Mouse (Mus musculus) heart, embryonic 15.5 days (tissue): ENCODE measurements around the gene Adcy10. TPM values are rescaled to one million over a fixed set of nuclear protein-coding genes. Genes with fewer than 3 reads are reported as not detected.

Experiments used
- ATAC-seq: fragments of 200-750 bp; cut with Nextera tagmentation; replicated peaks from 2 replicates; pipeline ENCODE4 v1.8.0; 2017; ENCODE audit warnings: low read depth, moderate TSS enrichment; ENCODE audit not compliant: insufficient number of reproducible peaks, insufficient read depth, low FRiP score
- H3K27ac ChIP-seq: fragments of 300-500 bp; sonication (generic); 2 replicates; pipeline ENCODE4 v1.5.1; 2015; ENCODE audit warnings: mild to moderate bottlenecking, inconsistent platforms
- H3K27me3 ChIP-seq: fragments of 300-500 bp; sonication (generic); 2 replicates; pipeline ENCODE4 v1.6.1; 2015; ENCODE audit warnings: inconsistent platforms
- H3K36me3 ChIP-seq: fragments of 300-500 bp; sonication (generic); 2 replicates; pipeline ENCODE4 v1.6.1; 2015; ENCODE audit warnings: mild to moderate bottlenecking, inconsistent platforms
- H3K4me1 ChIP-seq: fragments of 300-500 bp; sonication (generic); replicated peaks from 2 replicates; pipeline ENCODE4 v1.6.1; 2015; ENCODE audit warnings: inconsistent platforms
- H3K4me2 ChIP-seq: fragments of 300-500 bp; sonication (generic); 2 replicates; pipeline ENCODE4 v1.6.1; 2015; ENCODE audit warnings: inconsistent platforms, mild to moderate bottlenecking, moderate library complexity
- H3K4me3 ChIP-seq: fragments of 300-500 bp; sonication (generic); 2 replicates; pipeline ENCODE4 v1.5.1; 2015; ENCODE audit warnings: mild to moderate bottlenecking, inconsistent platforms
- H3K9ac ChIP-seq: fragments of 300-500 bp; sonication (generic); 2 replicates; pipeline ENCODE4 v1.6.1; 2015; ENCODE audit warnings: mild to moderate bottlenecking, inconsistent platforms
- H3K9me3 ChIP-seq: fragments of 300-500 bp; sonication (generic); replicated peaks from 2 replicates; pipeline ENCODE4 v1.6.1; 2016; ENCODE audit warnings: inconsistent platforms
- WGBS: fragments of 180-500 bp; shearing (Covaris S2); methylation state at CpG from one replicate; pipeline ENCODE4 v1.1.7; 2015; ENCODE audit warnings: mixed read lengths; 5-methylcytosine and 5-hydroxymethylcytosine counted together
- polyA plus RNA-seq: library from polyadenylated mRNA; unstranded; fragments of >200 nt; fragmentation: Nextera tagmentation; extraction: Ambion mirVana; gene quantifications from 2 replicates; pipeline ENCODE4 v1.2.1, GENCODE M21; 2015

Adcy10 gene
- polyA plus RNA-seq, 1 experiment from 2014 or later, result not detected

DNA sequence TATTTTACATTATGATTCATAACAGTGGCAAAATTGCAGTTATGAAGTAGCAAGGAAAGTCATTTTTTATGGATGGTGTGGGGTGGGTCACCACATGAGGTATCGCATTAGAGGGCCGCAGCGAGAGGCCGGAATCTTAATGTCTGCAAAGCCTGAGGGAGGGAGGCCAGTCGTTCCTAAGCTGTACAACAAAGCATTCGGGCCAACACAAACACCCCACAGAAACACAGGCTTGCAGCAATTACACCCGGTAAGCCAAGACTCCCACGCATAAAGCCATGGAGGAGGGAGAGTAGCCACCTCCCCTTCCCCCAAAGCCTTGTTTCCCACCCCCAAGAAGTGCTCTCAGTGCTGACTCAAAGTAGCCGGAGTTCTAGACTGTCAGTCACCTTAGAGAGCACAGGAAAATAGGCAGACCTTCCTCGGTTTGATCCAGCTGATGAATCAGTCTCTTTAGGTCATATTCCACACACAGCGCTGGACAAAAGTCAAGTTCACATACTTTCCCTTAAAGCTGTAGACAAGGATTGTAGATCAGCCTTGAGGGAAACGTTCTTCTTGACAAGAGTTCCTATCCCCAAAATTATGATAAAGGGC, 51.2 kb downstream of the Adcy10 start:
- H3K27me3 ChIP-seq, result no peaks in the 10 kb centered on the region

GRCm38 (mm10) chr1:165537241-165537807, 52.3 kb downstream of the Adcy10 start:
- no peaks in the 10 kb centered on the region; the same call in 1 of the 2 replicates for H3K4me1 ChIP-seq
- WGBS, result 56% methylated on average over 5 of the region's 5 CpGs
- no peaks in the 10 kb centered on the region for H3K9me3 ChIP-seq
- no peak for ATAC-seq
- H3K27ac ChIP-seq, result no peak overlapping the region
- H3K4me2 ChIP-seq, result no peak overlapping the region
- no peak overlapping the region for H3K9ac ChIP-seq
- H3K4me3 ChIP-seq, result no peak overlapping the region
- no peaks in the 10 kb centered on the region for H3K36me3 ChIP-seq
- H3K27me3 ChIP-seq, result no peaks in the 10 kb centered on the region

More for the DNA sequence above, 51.2 kb downstream of the Adcy10 start:
- H3K4me2 ChIP-seq, result no peak overlapping the region
- no peaks in the 10 kb centered on the region; the same call in 1 of the 2 replicates for H3K4me1 ChIP-seq
- no peak overlapping the region for H3K27ac ChIP-seq
- no peak overlapping the region for H3K9ac ChIP-seq
- no peaks in the 10 kb centered on the region for H3K9me3 ChIP-seq
- no peak for ATAC-seq
- no peaks in the 10 kb centered on the region for H3K36me3 ChIP-seq
- 58% methylated on average over 12 of the region's 12 CpGs for WGBS
- no peak overlapping the region for H3K4me3 ChIP-seq

DNA sequence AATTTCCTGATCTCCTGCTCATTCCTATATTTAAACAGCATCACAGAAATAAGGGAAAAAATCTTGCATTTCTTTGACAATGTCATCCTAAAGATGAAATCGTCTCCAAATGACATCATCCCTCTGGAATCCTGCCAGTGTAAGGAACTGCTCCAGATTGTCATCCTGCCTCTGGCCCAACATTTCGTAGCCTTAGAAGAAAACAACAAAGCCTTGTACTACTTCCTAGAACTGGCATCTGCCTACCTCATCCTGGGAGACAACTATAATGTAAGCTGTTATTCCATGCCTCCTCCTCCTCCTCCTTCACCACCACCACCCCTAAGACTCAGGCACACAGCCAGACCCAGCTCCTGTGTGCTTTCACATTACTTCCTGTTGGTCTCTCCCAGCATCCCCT, 71.7 kb downstream of the Adcy10 start:
- Histone ChIP-seq H3K36me3 (no peaks in the 10 kb centered on the region), H3K27me3 (no peaks in the 10 kb centered on the region), H3K4me3 (no peak overlapping the region), H3K4me1 (no peaks in the 10 kb centered on the region), H3K4me2 (no peak overlapping the region), H3K27ac (no peak overlapping the region), H3K9ac (no peak overlapping the region), H3K9me3 (no peaks in the 10 kb centered on the region)
- ATAC-seq, result no peak
- 34% methylated on average over 2 of the region's 2 CpGs for WGBS

GRCm38 (mm10) chr1:165559073-165559472, 74.1 kb downstream of the Adcy10 start:
- Histone ChIP-seq H3K9ac (no peak overlapping the region), H3K4me2 (no peak overlapping the region), H3K9me3 (no peaks in the 10 kb centered on the region), H3K27me3 (no peaks in the 10 kb centered on the region), H3K27ac (no peak overlapping the region), H3K4me3 (no peak overlapping the region), H3K36me3 (no peaks in the 10 kb centered on the region), H3K4me1 (no peaks in the 10 kb centered on the region)
- ATAC-seq, result no peak
- WGBS, result 76% methylated on average over 9 of the region's 9 CpGs

- no peaks in the 10 kb centered on the region for H3K9me3 ChIP-seq
- no peak overlapping the region for H3K27ac ChIP-seq
- H3K9ac ChIP-seq, result no peak overlapping the region
- H3K36me3 ChIP-seq, result no peaks in the 10 kb centered on the region
- no peak for ATAC-seq
- 84% methylated on average over 4 of the region's 4 CpGs for WGBS
- no peak overlapping the region for H3K4me3 ChIP-seq
- no peak overlapping the region for H3K4me2 ChIP-seq
- H3K27me3 ChIP-seq, result no peaks in the 10 kb centered on the region
- H3K4me1 ChIP-seq, result no peaks in the 10 kb centered on the region
Measured at GRCm38 (mm10) chr1:165565283-165565682, 80.3 kb downstream of the Adcy10 start.

- Histone ChIP-seq H3K9me3 (no peaks in the 10 kb centered on the region), H3K4me2 (no peak overlapping the region), H3K36me3 (no peaks in the 10 kb centered on the region), H3K4me3 (no peak overlapping the region), H3K27me3 (no peaks in the 10 kb centered on the region), H3K4me1 (no peaks in the 10 kb centered on the region), H3K27ac (no peak overlapping the region), H3K9ac (no peak overlapping the region)
- no peak for ATAC-seq
- WGBS, result 57% methylated on average over 7 of the region's 7 CpGs
Measured at GRCm38 (mm10) chr1:165567466-165567865, 82.5 kb downstream of the Adcy10 start.

DNA sequence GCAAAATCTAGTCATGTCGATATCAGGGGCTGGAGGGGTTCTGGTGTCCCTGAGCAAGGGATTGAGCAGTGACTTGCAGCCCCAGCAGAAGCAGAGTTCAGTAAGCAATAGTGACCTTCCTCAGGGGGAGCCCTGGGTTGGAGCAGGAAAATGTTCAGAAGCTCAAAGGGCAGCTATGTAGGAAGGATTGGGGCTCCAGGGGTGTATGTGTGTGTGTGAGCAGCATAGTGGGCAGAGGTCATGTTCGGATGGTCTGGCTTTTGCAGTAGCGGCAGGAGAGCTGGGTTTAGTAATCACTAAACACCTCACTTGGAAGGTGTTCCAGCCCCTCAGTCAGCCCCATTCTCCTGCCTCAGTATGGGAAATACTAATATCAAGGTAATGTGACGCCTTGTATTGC, 91.0 kb downstream of the Adcy10 start:
- Histone ChIP-seq H3K27me3 (no peaks in the 10 kb centered on the region), H3K27ac (no peak overlapping the region), H3K4me3 (no peak overlapping the region), H3K9ac (no peak overlapping the region), H3K36me3 (no peaks in the 10 kb centered on the region), H3K4me1 (no peaks in the 10 kb centered on the region), H3K4me2 (no peak overlapping the region), H3K9me3 (no peaks in the 10 kb centered on the region)
- WGBS, result 73% methylated on average over 4 of the region's 4 CpGs
- no peak for ATAC-seq

DNA sequence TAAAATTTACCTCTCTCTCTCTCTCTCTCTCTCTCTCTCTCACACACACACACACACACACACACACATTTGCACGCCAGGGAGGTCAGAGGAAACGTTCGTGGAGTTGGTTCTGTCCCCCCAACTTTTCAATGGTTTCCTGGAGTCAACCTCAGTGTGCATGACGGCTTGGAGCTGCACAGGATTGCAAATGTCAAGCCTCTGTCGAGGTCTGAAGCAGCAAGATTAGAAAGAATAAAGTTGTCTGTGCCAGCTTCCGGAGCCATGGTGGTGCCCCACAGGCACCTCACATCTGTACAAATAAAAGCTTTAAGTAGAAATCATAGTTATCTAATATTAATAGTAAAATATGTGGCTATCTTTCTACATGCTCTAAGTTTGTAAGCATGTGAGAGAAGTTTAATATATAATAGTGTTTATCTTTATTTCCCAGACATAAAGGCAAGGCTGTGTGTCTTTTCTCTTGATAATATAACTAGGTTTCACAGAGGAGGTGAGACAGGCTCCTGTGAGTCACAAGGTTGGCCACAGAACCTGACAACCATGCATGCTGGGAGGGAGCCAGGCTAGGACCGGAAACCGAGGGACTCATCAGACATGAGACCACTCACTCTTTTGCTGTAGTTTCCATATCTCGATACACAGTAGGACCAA, 91.6 kb downstream of the Adcy10 start:
- H3K9ac ChIP-seq, result no peak overlapping the region

GRCm38 (mm10) chr1:165579332-165579731, 94.3 kb downstream of the Adcy10 start:
- no peaks in the 10 kb centered on the region for H3K36me3 ChIP-seq
- no peak overlapping the region for H3K27ac ChIP-seq
- H3K4me2 ChIP-seq, result no peak overlapping the region
- 55% methylated on average over 5 of the region's 5 CpGs for WGBS
- H3K4me3 ChIP-seq, result no peak overlapping the region
- no peak for ATAC-seq
- no peaks in the 10 kb centered on the region for H3K4me1 ChIP-seq
- no peaks in the 10 kb centered on the region for H3K9me3 ChIP-seq
- H3K9ac ChIP-seq, result no peak overlapping the region
- H3K27me3 ChIP-seq, result no peaks in the 10 kb centered on the region

More for the DNA sequence above, 91.6 kb downstream of the Adcy10 start:
- no peak overlapping the region for H3K4me3 ChIP-seq
- WGBS, result 64% methylated on average over 9 of the region's 9 CpGs
- no peak for ATAC-seq
- H3K4me1 ChIP-seq, result no peaks in the 10 kb centered on the region
- no peak overlapping the region for H3K27ac ChIP-seq
- no peak overlapping the region for H3K4me2 ChIP-seq
- H3K9me3 ChIP-seq, result no peaks in the 10 kb centered on the region
- H3K36me3 ChIP-seq, result no peaks in the 10 kb centered on the region
- H3K27me3 ChIP-seq, result no peaks in the 10 kb centered on the region

DNA sequence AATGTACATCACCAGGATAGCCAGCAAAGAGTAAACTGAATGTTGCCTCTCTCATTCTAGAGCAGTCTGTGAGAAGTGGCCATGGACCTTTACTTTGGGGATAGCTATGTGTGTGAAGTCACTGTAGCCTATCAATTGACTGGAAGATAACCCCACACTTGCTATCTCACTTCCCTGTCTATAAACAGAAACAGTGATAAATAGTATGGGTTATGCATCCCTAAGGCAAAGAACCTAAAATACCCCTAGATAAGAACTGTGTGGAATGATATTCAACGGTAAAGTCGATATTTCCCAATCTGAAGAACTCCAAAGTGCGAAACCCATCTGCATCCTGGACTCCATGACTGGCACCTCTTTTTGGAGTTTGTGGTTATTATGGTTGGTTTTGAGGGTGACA, 96.3 kb downstream of the Adcy10 start:
- no peak for ATAC-seq
- WGBS, result 42% methylated on average over 3 of the region's 3 CpGs

GRCm38 (mm10) chr1:165583529-165584184, 98.7 kb downstream of the Adcy10 start:
- no peak for ATAC-seq
- H3K9me3 ChIP-seq, result no peaks in the 10 kb centered on the region
- H3K4me3 ChIP-seq, result no peak overlapping the region
- no peaks in the 10 kb centered on the region for H3K36me3 ChIP-seq
- WGBS, result 25% methylated on average over 12 of the region's 12 CpGs
- H3K4me2 ChIP-seq, result no peak overlapping the region
- H3K27me3 ChIP-seq, result no peaks in the 10 kb centered on the region
- peaks cover 26% of the 10 kb centered on the region for H3K4me1 ChIP-seq
- H3K27ac ChIP-seq, result no peak overlapping the region
- H3K9ac ChIP-seq, result no peak overlapping the region

More for the DNA sequence above, 96.3 kb downstream of the Adcy10 start:
- H3K9me3 ChIP-seq, result no peaks in the 10 kb centered on the region
- peaks cover 10% of the 10 kb centered on the region for H3K4me1 ChIP-seq
- no peak overlapping the region for H3K4me3 ChIP-seq
- no peaks in the 10 kb centered on the region for H3K36me3 ChIP-seq
- H3K9ac ChIP-seq, result no peak overlapping the region
- no peak overlapping the region for H3K27ac ChIP-seq
- H3K27me3 ChIP-seq, result no peaks in the 10 kb centered on the region
- no peak overlapping the region for H3K4me2 ChIP-seq
